Comparison of ENCODE assay signal across 18 mouse cellular contexts in genomic region chr8:117361595-117362437, GRCm38 (mm10).
DNase-seq lines count a peak whose midpoint lies in the region; ATAC-seq lines count a peak whose summit lies in the region.
"Had no signal": no experiment of that assay in that cellular context is flagged by ENCODE, and none has a peak within 500 bp of the region (broad histone marks: within the 10 kb centered on the region; RNA-seq: fewer than 3 reads in every experiment).

No protein-coding gene starts in this region.

- H3K9ac ChIP-seq in heart, embryonic 12.5 days: no peak overlapping the region; the same call in 1 of the 2 replicates
- no peak overlapping the region for H3K9ac ChIP-seq in kidney, embryonic 15.5 days
- no peak overlapping the region for H3K9ac ChIP-seq in midbrain, embryonic 14.5 days (replicated peaks; ENCODE audit: low read length)
- H3K9ac ChIP-seq: forebrain, embryonic 13.5 days; liver, embryonic 14.5 days; neural tube, embryonic 13.5 days had no signal

- H3K36me3 ChIP-seq in heart, embryonic 12.5 days: no peaks in the 10 kb centered on the region
- no peaks in the 10 kb centered on the region for H3K36me3 ChIP-seq in kidney, embryonic 15.5 days
- peaks cover 67% of the 10 kb centered on the region for H3K36me3 ChIP-seq in megakaryocyte, embryonic 14.5 days (replicated peaks; ENCODE audit: low read length)
- H3K36me3 ChIP-seq in midbrain, embryonic 14.5 days (ENCODE audit: control insufficient read depth, insufficient read depth, low read length): no peaks in the 10 kb centered on the region
- H3K36me3 ChIP-seq: neural tube, embryonic 13.5 days had no signal

- 0 out of 2 replicates have a peak overlapping the region, but pooled peaks have one; percentile 31 for H3K27ac ChIP-seq in heart, embryonic 12.5 days (ENCODE audit: poor library complexity, severe bottlenecking)
- H3K27ac ChIP-seq in kidney, embryonic 15.5 days: peak overlapping the region; percentile 92
- H3K27ac ChIP-seq in midbrain, embryonic 14.5 days (replicated peaks; ENCODE audit: low read depth, low read length): no peak overlapping the region
- H3K27ac ChIP-seq: forebrain, embryonic 13.5 days; liver, embryonic 14.5 days had no signal

- intact Hi-C loops in heart, postnatal 10 days (cut with DNase I): no loop called here

- no peak overlapping the region for H3K4me3 ChIP-seq in heart, embryonic 12.5 days
- H3K4me3 ChIP-seq in kidney, embryonic 15.5 days (replicated peaks): no peak overlapping the region
- peak overlapping the region; percentile 60 for H3K4me3 ChIP-seq in megakaryocyte, embryonic 14.5 days (replicated peaks)
- no peak overlapping the region for H3K4me3 ChIP-seq in midbrain, embryonic 14.5 days (replicated peaks; ENCODE audit: low read depth, low read length)
- H3K4me3 ChIP-seq: forebrain, embryonic 13.5 days; neural tube, embryonic 13.5 days had no signal

- H3K27me3 ChIP-seq in heart, embryonic 12.5 days (replicated peaks): no peaks in the 10 kb centered on the region
- H3K27me3 ChIP-seq in kidney, embryonic 15.5 days: no peaks in the 10 kb centered on the region
- H3K27me3 ChIP-seq in megakaryocyte, embryonic 14.5 days (replicated peaks): no peaks in the 10 kb centered on the region
- no peaks in the 10 kb centered on the region for H3K27me3 ChIP-seq in midbrain, embryonic 14.5 days (ENCODE audit: control insufficient read depth, insufficient read depth, low read length)
- H3K27me3 ChIP-seq: forebrain, embryonic 13.5 days; neural tube, embryonic 13.5 days had no signal

- no peak for DNase-seq in heart, postnatal 10 days
- no peak for DNase-seq in kidney, adult 11 months
- DNase-seq in midbrain, embryonic 14.5 days: no peak
- DNase-seq: adrenal gland, postnatal 36 days; cerebellum, adult 9-10 months; embryo, embryonic 11 days; heart, postnatal 4 days; kidney, adult 8-10 months; right cerebral cortex, postnatal 4 days; thymus, postnatal 25 days had no signal

- 0 out of 2 replicates have a peak, but pooled peaks have one; percentile 23 for ATAC-seq in heart, embryonic 12.5 days (ENCODE audit: insufficient number of reproducible peaks, low FRiP score)
- peak; percentile 40 for ATAC-seq in kidney, embryonic 15.5 days (replicated peaks; ENCODE audit: low FRiP score)
- peak; percentile 20; the same call in 1 of the 2 replicates for ATAC-seq in granulocyte monocyte progenitor cell, adult 5-6 weeks (replicated peaks; ENCODE audit: poor library complexity, severe bottlenecking)
- no peak for ATAC-seq in activated CD4-positive, CD25-positive, alpha-beta regulatory T cell, adult 4 months
- ATAC-seq in midbrain, embryonic 14.5 days (ENCODE audit: low FRiP score, low TSS enrichment): no peak
- ATAC-seq: forebrain, embryonic 13.5 days had no signal

- WGBS in heart, embryonic 12.5 days: 78% methylated on average over 12 of the region's 12 CpGs
- WGBS in kidney, embryonic 15.5 days: 64% methylated on average over 12 of the region's 12 CpGs
- 83% methylated on average over 12 of the region's 12 CpGs for WGBS in midbrain, embryonic 14.5 days

- no peaks in the 10 kb centered on the region for H3K9me3 ChIP-seq in heart, embryonic 12.5 days (replicated peaks)
- no peaks in the 10 kb centered on the region for H3K9me3 ChIP-seq in kidney, embryonic 15.5 days (replicated peaks)
- H3K9me3 ChIP-seq in megakaryocyte, embryonic 14.5 days: no peaks in the 10 kb centered on the region
- H3K9me3 ChIP-seq in midbrain, embryonic 14.5 days (ENCODE audit: control insufficient read depth, low read length): no peaks in the 10 kb centered on the region
- H3K9me3 ChIP-seq: forebrain, embryonic 13.5 days; neural tube, embryonic 13.5 days had no signal

- H3K4me2 ChIP-seq in heart, embryonic 12.5 days: no peak overlapping the region
- no peak overlapping the region for H3K4me2 ChIP-seq in kidney, embryonic 15.5 days
- no peak overlapping the region for H3K4me2 ChIP-seq in midbrain, embryonic 14.5 days (ENCODE audit: low read length)
- H3K4me2 ChIP-seq: forebrain, embryonic 13.5 days; neural tube, embryonic 13.5 days had no signal

- H3K4me1 ChIP-seq in heart, embryonic 12.5 days (replicated peaks): peaks cover 65% of the 10 kb centered on the region
- peaks cover 77% of the 10 kb centered on the region for H3K4me1 ChIP-seq in kidney, embryonic 15.5 days
- H3K4me1 ChIP-seq in megakaryocyte, embryonic 14.5 days: peaks cover 100% of the 10 kb centered on the region
- H3K4me1 ChIP-seq in midbrain, embryonic 14.5 days (ENCODE audit: control insufficient read depth, insufficient read depth, low read length): 0 out of 2 replicates have a peak, but pooled peaks cover 3% of the 10 kb centered on the region

Comparison
In these comparisons a context has a peak if more than half of its experiments do, and no peak if none do; other contexts are left out.
1. ATAC-seq: peak in heart, embryonic 12.5 days (single experiment), kidney, embryonic 15.5 days (single experiment) and granulocyte monocyte progenitor cell, adult 5-6 weeks (single experiment); none in activated CD4-positive, CD25-positive, alpha-beta regulatory T cell, adult 4 months (single experiment) and midbrain, embryonic 14.5 days (single experiment).